Mouse (Mus musculus) layer of hippocampus, postnatal 36 days (tissue): ENCODE data around the gene Usp26. TPM values are rescaled to one million over a fixed set of nuclear protein-coding genes. Genes with fewer than 3 reads are reported as not detected.

Experiments used
- DNase-seq, 2 experiments: peaks; one replicate each; pipeline ENCODE4 v3.0.0; 2022
- total RNA-seq, 2 experiments: library from RNA; stranded (reverse); gene quantifications; 2 replicates each; pipeline ENCODE4 v1.2.3; 2021

Usp26 gene
- not detected for total RNA-seq

DNA sequence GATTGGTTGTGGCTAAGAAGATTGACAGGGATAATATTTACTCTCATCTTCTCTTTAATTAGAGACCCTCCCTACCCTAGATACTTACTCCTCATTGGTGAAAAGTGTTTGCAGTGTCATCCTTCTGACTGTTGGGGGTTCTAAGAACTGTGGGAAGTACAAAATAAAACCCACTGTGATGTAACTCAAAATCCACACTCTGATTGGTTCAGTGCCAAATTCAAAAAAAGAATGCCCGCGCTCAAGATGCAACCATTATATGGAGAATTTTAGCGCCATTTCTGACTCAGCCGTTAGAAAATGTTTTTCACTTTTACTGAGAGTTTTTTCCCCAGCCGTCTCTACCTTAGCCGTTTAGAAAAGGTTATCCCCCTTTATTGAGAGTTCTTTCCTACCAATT, at the start of gene Usp26:
Gene Usp26 (minus strand): TSS at position 101 of the 400 bp plus-strand sequence.
- DNase-seq: no peak

DNA sequence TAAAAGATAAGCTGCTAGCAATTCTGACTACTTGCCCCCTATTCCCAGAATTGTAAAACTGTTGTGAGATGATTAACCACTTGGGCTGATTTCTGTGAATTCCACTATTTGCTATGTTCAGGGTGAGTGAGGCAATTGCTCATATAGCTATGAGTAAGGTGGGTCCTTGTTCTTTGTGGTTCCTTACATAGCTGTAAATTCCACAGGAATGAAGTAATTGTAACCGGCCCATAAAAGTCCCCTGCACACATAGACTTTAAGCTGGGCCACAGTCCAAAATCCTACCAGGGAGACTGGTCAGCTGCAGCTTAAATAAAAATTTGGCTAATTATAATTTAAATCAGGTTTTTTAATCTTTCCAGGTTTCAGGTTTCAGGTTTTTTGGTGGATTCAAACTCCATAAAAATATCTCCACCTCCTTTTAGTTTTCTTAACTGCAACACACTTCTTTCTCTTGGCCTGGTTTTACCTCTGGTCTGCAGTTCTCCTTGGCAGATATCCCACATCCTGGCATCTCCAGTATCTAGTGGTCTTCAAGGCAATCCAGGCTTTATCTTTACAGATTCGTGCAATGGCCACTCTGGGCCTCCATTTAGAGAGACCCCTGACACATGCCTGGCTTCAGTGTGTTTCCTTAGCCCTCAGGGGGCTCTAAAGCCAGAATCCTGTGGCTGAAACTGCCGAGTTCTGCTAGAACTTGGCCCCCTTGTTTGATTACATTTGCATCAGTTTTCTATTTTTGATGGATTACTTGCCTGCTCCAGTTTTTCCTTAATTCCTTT, 13.6 kb upstream of the Usp26 start:
- no peak for DNase-seq

DNA sequence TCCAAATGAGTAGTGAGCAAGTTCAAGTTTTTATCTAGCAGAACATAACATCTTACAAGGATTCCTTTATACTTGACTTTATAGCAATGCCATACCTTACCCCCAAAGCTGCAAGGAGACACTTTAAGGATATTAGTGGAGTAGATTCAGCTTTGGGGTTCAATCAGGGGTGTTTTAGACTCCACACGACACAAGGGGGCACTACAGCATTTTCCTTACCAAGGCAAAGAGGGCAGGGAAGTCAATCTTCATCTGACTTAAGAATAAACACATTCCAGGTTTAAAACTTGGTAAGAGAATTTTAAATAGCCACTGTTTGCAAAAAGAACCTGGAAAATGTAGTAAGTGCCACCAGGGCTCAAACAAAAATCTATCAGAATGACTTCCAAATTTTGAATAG, 33.6 kb downstream of the Usp26 start:
- DNase-seq: no peak

DNA sequence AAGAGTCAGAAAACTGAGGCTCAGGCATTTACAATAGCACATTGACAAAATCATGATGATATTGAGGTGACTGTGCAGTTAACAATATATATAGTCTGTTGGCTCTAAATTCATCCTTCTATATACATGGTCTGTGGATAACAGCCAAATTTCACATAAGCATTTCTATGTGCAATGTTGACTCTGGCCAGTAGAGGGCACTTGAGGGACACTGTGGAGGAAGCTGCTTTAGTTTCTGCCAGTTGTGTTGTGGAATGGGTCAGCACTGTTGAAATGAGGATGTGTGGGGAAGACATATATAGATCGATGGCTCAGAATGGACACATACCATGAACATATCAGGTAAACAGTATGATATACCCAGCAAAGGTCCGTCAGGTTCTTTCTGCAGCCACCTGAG, 64.6 kb downstream of the Usp26 start:
- DNase-seq: peak in 1 of 2 experiments; percentile 21

DNA sequence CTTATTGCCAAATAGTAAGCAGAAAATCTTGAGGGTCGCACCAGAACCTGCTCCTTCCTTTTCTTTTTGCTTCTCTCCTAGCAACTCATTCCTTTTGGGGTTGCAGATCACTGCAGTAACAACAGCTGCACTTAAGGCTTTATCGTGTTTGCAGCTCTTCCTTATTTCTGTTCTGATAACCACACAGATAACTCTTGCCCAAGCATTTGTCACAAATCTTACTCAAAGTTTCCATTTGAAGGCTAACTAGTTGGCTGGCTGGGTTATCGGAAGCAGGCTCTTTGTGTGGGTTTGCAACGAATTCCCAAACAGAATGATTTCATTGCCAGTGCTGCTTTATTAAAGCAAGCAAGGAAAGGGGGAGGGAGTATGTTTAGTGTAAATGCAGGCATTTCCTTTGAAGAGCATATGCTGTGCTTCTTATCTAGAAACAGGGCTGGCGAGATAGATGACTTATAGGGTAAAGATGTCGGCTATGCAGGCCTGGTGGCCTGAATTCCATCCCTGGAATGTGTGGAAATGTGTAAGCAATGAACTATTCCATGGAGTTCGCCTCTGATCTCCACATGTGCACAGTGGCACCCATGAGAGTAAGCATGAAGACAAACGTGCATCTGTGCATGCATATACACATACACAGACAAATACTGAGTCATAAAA, 86.8 kb downstream of the Usp26 start:
- no peak for DNase-seq

DNA sequence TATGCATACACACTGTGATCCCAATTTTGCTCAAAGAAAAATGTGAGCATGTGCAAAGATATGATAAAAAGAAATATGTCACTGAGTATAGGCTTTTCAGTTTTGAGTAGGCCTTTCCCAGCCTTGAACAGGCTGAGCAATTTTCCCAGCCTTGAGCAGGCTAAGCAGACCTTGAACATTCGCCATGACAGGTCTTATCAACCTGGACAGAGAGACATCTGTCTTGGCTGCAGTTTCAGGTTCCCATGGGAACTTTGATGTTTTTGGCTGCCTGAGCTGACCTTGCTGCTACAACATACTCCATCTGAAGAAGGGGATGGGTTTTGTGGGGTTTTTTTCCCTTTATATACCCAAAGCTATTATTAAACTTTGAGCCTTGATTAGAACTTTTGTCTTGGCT, 88.0 kb downstream of the Usp26 start:
- DNase-seq: no peak

Other genes with a start within 250 kb of the Usp26 start
- gene Hs6st2, start 119.4 kb downstream of the Usp26 start, total RNA-seq: 10 to 100 TPM; 19.4 to 24.4 TPM
- not detected for gene 1700080O16Rik, start 171.5 kb upstream of the Usp26 start, total RNA-seq